Mouse (Mus musculus) myocyte (in vitro differentiated cells): ENCODE measurements around the gene Mboat2. TPM values are rescaled to one million over a fixed set of nuclear protein-coding genes. Genes with fewer than 3 reads are reported as not detected.

Experiments used
- H3K27me3 ChIP-seq: one replicate; pipeline ENCODE4 v1.6.1; 2011; ENCODE audit not compliant: control insufficient read depth, insufficient read depth, insufficient read length
- H3K36me3 ChIP-seq: one replicate; pipeline ENCODE4 v1.6.1; 2011; ENCODE audit not compliant: control insufficient read depth, insufficient read depth
- H3K4me2 ChIP-seq: one replicate; pipeline ENCODE4 v1.6.1; 2011; ENCODE audit warnings: low read depth, control low read depth
- H3K4me3 ChIP-seq: one replicate; pipeline ENCODE4 v1.5.1; 2011; ENCODE audit warnings: mild to moderate bottlenecking, control low read depth, moderate library complexity
- H3K79me2 ChIP-seq: one replicate; pipeline ENCODE4 v1.6.1; 2011; ENCODE audit not compliant: control insufficient read depth, insufficient read depth
- H3ac ChIP-seq: one replicate; pipeline ENCODE4 v1.6.1; 2011; ENCODE audit not compliant: control insufficient read depth, insufficient read length
- CEBPB ChIP-seq: IDR thresholded peaks from 2 replicates; pipeline ENCODE4 v1.6.1; 2011; ENCODE audit warnings: mild to moderate bottlenecking, moderate library complexity; ENCODE audit not compliant: poor library complexity, insufficient read depth, severe bottlenecking
- E2F4 ChIP-seq: IDR thresholded peaks from one replicate; pipeline ENCODE4 v1.6.1; 2011; ENCODE audit warnings: mild to moderate bottlenecking, control low read depth, moderate library complexity; ENCODE audit not compliant: insufficient read depth
- MAX ChIP-seq: IDR thresholded peaks from one replicate; pipeline ENCODE4 v1.6.1; 2011; ENCODE audit warnings: low read depth, mild to moderate bottlenecking, control low read depth
- MYOD1 ChIP-seq, 3 experiments: IDR thresholded peaks; one replicate each; pipeline ENCODE4 v1.6.1; 2011; ENCODE audit warnings: control low read depth in 2 of 3, low read depth in 2 of 3, mild to moderate bottlenecking in 2 of 3, moderate library complexity in 1 of 3; ENCODE audit not compliant: insufficient read length in 2 of 3, control insufficient read depth in 1 of 3
- MYOG ChIP-seq, 3 experiments: IDR thresholded peaks; one replicate each; pipeline ENCODE4 v1.6.1; 2011; ENCODE audit warnings: control low read depth in 2 of 3, low read depth in 2 of 3, mild to moderate bottlenecking in 2 of 3; ENCODE audit not compliant: insufficient read length in 2 of 3, control insufficient read depth in 1 of 3, insufficient read depth in 1 of 3
- POLR2A ChIP-seq: IDR thresholded peaks from one replicate; pipeline ENCODE4 v1.6.1; 2011; ENCODE audit warnings: low read depth, mild to moderate bottlenecking, control low read depth, moderate library complexity; ENCODE audit not compliant: insufficient read length
- POLR2AphosphoS2 ChIP-seq: IDR thresholded peaks from one replicate; pipeline ENCODE4 v1.6.1; 2011; ENCODE audit warnings: low read depth, control low read depth; ENCODE audit not compliant: insufficient read length
- REST ChIP-seq: IDR thresholded peaks from one replicate; pipeline ENCODE4 v1.6.1; 2011; ENCODE audit warnings: mild to moderate bottlenecking, control low read depth, moderate library complexity; ENCODE audit not compliant: insufficient read depth, insufficient read length
- SRF ChIP-seq: IDR thresholded peaks from one replicate; pipeline ENCODE4 v1.6.1; 2011; ENCODE audit warnings: low read depth; ENCODE audit not compliant: control insufficient read depth, insufficient read length
- TCF12 ChIP-seq: IDR thresholded peaks from one replicate; pipeline ENCODE4 v1.6.1; 2011; ENCODE audit warnings: mild to moderate bottlenecking, control low read depth; ENCODE audit not compliant: poor library complexity, insufficient read depth, severe bottlenecking
- TCF3 ChIP-seq: IDR thresholded peaks from one replicate; pipeline ENCODE4 v1.6.1; 2011; ENCODE audit warnings: low read depth, control low read depth; ENCODE audit not compliant: insufficient read length
- polyA plus RNA-seq: library from polyadenylated mRNA; unstranded; fragments of >200 nt; fragmentation: generic; extraction: Trizol; gene quantifications from one replicate; pipeline ENCODE4 v1.2.1, GENCODE M21; 2012; ENCODE audit warnings: missing spikeins

Gene Mboat2
- polyA plus RNA-seq, 1 experiment = 16.9 TPM

- Histone ChIP-seq H3K4me3 (no peak overlapping the region), H3K79me2 (no peaks in the 10 kb centered on the region)
- TF ChIP-seq MYOD1 (IDR thresholded peaks at IDR 0.05; ENCODE audit: control insufficient read depth in 1 of 3, insufficient read length in 2 of 3, low read depth in 2 of 3) = peak in 1 of 3 experiments; percentile 22
- peak in 1 of 3 experiments; percentile 39 for TF ChIP-seq MYOG (IDR thresholded peaks at IDR 0.05; ENCODE audit: control insufficient read depth in 1 of 3, insufficient read depth in 1 of 3, insufficient read length in 2 of 3, low read depth in 2 of 3)
- no peak for TF ChIP-seq E2F4
Observed at GRCm38 (mm10) chr12:24932120-24932519, 101.4 kb downstream of the Mboat2 start.

GRCm38 (mm10) chr12:24933206-24933775 is 102.6 kb downstream of the Mboat2 start:
- no peaks in the 10 kb centered on the region for H3K27me3 ChIP-seq
- no peak overlapping the region for H3K4me3 ChIP-seq
- TF ChIP-seq POLR2A = no peak
- H3ac ChIP-seq = no peak overlapping the region
- no peaks in the 10 kb centered on the region for H3K36me3 ChIP-seq
- H3K4me2 ChIP-seq = no peak overlapping the region
- no peaks in the 10 kb centered on the region for H3K79me2 ChIP-seq

More at GRCm38 (mm10) chr12:24932120-24932519, 101.4 kb downstream of the Mboat2 start:
- Histone ChIP-seq H3K36me3 (no peaks in the 10 kb centered on the region), H3ac (no peak overlapping the region), H3K4me2 (no peak overlapping the region), H3K27me3 (no peaks in the 10 kb centered on the region)

GRCm38 (mm10) chr12:24933996-24934395 is 103.3 kb downstream of the Mboat2 start:
- no peak overlapping the region for H3ac ChIP-seq
- TF ChIP-seq REST = no peak
- TF ChIP-seq MAX = no peak
- TF ChIP-seq POLR2AphosphoS2 = no peak
- no peak for TF ChIP-seq POLR2A
- TF ChIP-seq CEBPB = no peak
- no peak for TF ChIP-seq TCF12
- TF ChIP-seq MYOD1 (IDR thresholded peaks at IDR 0.05; ENCODE audit: control insufficient read depth in 1 of 3, insufficient read length in 2 of 3, low read depth in 2 of 3) = no peak
- no peak for TF ChIP-seq E2F4
- no peak for TF ChIP-seq TCF3
- no peaks in the 10 kb centered on the region for H3K27me3 ChIP-seq
- no peaks in the 10 kb centered on the region for H3K79me2 ChIP-seq
- H3K4me3 ChIP-seq = no peak overlapping the region
- no peak overlapping the region for H3K4me2 ChIP-seq
- no peaks in the 10 kb centered on the region for H3K36me3 ChIP-seq

GRCm38 (mm10) chr12:24936281-24936680 is 105.6 kb downstream of the Mboat2 start:
- Histone ChIP-seq H3K27me3 (no peaks in the 10 kb centered on the region), H3ac (no peak overlapping the region), H3K79me2 (no peaks in the 10 kb centered on the region), H3K36me3 (no peaks in the 10 kb centered on the region), H3K4me2 (no peak overlapping the region), H3K4me3 (no peak overlapping the region)
- TF ChIP-seq REST = no peak
- TF ChIP-seq TCF3 = no peak
- no peak for TF ChIP-seq MYOD1 (IDR thresholded peaks at IDR 0.05; ENCODE audit: control insufficient read depth in 1 of 3, insufficient read length in 2 of 3, low read depth in 2 of 3)
- TF ChIP-seq POLR2AphosphoS2 = no peak
- no peak for TF ChIP-seq MAX
- no peak for TF ChIP-seq CEBPB
- no peak for TF ChIP-seq SRF
- no peak for TF ChIP-seq TCF12

- Histone ChIP-seq H3K4me3 (no peak overlapping the region), H3K4me2 (no peak overlapping the region), H3ac (no peak overlapping the region), H3K36me3 (no peaks in the 10 kb centered on the region), H3K79me2 (no peaks in the 10 kb centered on the region), H3K27me3 (no peaks in the 10 kb centered on the region)
- TF ChIP-seq SRF = no peak
Observed at GRCm38 (mm10) chr12:24939372-24939771, 108.7 kb downstream of the Mboat2 start.

GRCm38 (mm10) chr12:24942619-24943287 is 112.1 kb downstream of the Mboat2 start:
- no peaks in the 10 kb centered on the region for H3K79me2 ChIP-seq
- H3K36me3 ChIP-seq = no peaks in the 10 kb centered on the region

More at GRCm38 (mm10) chr12:24942619-24943287, 112.1 kb downstream of the Mboat2 start:
- Histone ChIP-seq H3K4me3 (no peak overlapping the region), H3K4me2 (no peak overlapping the region), H3K27me3 (no peaks in the 10 kb centered on the region), H3ac (no peak overlapping the region)
- TF ChIP-seq MYOD1 (IDR thresholded peaks at IDR 0.05; ENCODE audit: control insufficient read depth in 1 of 3, insufficient read length in 2 of 3, low read depth in 2 of 3) (no peak), POLR2AphosphoS2 (no peak), MAX (no peak), MYOG (IDR thresholded peaks at IDR 0.05; ENCODE audit: control insufficient read depth in 1 of 3, insufficient read depth in 1 of 3, insufficient read length in 2 of 3, low read depth in 2 of 3) (no peak), TCF3 (no peak), E2F4 (no peak)
